Mouse (Mus musculus): ENCODE results near the gene Folr2. TPM values are rescaled to one million over a fixed set of nuclear protein-coding genes. Genes with fewer than 3 reads are reported as not detected.

The Folr2 gene
- polyA plus RNA-seq, 1 experiment = 9.3 TPM

DNA sequence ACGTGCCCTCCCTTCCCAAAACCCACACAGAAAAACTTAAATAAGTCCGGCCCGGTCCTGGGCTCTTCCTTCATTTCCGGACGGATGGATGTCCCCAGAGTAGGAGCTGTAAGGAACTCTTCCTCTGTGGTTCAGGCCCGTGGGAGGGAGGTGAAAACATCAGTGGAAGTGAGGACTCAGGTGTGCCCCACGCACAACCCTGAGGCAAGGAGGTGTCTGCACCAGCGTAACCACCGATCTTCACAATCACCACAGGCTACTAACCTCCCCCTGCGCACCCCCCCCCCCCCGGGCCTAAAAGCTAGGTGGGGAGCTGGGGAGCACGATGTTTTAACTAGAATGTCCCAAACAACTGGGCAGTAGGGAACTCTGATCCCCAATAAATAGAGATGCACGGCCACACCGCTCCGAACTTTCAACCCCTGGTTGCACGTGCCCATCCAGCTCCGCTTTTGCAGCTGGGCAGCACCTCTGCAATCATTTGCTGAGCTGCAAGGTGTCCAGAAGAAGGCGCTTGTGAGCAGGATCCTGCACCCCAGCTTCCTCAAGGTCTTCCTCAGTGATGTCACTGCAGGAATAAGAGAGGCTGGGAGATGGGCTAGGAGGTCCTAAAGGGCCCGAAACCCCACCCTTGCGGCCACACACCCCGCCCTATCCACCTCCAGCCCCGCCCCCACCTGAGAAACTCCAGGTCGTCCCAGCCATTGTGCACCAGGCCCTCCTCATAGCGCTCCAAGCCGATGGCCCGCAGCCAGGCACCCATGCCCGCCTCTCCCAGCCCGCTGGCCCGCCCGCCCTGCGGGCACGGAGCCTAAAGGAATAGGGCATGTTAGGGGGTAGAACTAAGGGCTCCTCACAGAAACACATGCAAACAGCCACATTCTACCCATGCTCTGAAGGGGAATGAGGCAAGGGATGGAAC lies 33.9 kb downstream of the Folr2 start:
- no peak overlapping the region for H3K27ac ChIP-seq (ENCODE audit: control insufficient read depth, insufficient read depth, low read length)
- H3K27me3 ChIP-seq (ENCODE audit: control insufficient read depth, insufficient read depth, low read length) = peaks cover 21% of the 10 kb centered on the region; the same call in 1 of the 2 replicates
- TF ChIP-seq POLR2A (IDR thresholded peaks at IDR 0.05; ENCODE audit: control insufficient read depth, extremely low read depth, insufficient read depth, low read length, poor library complexity) (no peak), CTCF (IDR thresholded peaks at IDR 0.05; ENCODE audit: borderline replicate concordance, control insufficient read depth, extremely low read depth, insufficient read depth, low read length, poor library complexity) (no peak)
- no peak overlapping the region for H3K4me3 ChIP-seq (ENCODE audit: control insufficient read depth, insufficient read depth, low read length)
- H3K4me1 ChIP-seq (replicated peaks; ENCODE audit: control insufficient read depth, insufficient read depth, low read length) = peaks cover 13% of the 10 kb centered on the region
- H3K36me3 ChIP-seq (ENCODE audit: control insufficient read depth, insufficient read depth, low read length) = no peaks in the 10 kb centered on the region
- no peak for DNase-seq
- 73% methylated on average over 32 of the region's 32 CpGs for WGBS

DNA sequence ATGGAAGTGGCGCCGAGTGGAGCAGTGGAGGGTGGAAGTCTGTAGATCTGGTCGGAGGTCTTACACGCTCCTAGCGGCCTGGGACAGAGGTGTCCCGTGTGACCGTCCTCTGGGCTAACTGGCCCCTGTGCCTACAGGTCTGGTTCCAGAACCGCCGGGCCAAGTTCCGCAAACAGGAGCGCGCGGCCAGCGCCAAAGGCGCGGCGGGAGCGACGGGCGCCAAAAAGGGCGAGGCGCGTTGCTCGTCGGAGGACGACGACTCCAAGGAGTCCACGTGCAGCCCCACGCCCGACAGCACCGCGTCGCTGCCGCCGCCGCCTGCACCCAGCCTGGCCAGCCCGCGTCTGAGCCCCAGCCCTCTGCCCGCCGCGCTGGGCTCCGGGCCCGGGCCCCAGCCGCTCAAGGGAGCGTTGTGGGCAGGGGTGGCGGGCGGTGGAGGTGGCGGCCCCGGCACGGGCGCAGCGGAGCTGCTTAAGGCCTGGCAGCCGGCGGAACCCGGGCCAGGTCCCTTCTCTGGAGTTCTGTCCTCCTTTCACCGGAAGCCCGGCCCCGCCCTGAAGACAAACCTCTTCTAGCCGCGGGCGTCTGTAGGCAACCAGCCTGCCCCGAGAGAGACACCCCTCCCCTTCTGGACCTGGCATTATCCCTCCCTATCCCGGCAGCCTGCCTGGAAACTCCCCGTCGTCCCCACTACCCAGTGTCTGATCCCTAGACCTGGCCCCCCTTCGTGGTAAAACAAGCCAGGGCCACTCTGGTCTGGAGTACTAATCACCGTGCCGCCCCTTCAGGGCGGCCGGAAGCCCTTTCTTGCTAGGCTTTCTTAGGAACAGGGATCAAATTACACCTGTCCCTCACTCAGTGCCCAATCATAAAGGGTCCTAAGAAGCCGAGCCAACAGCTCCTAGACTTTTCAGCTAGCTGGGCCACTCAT lies 35.2 kb downstream of the Folr2 start:
- TF ChIP-seq POLR2A (IDR thresholded peaks at IDR 0.05; ENCODE audit: control insufficient read depth, extremely low read depth, insufficient read depth, low read length, poor library complexity) (no peak), CTCF (IDR thresholded peaks at IDR 0.05; ENCODE audit: borderline replicate concordance, control insufficient read depth, extremely low read depth, insufficient read depth, low read length, poor library complexity) (no peak)
- Histone ChIP-seq H3K36me3 (ENCODE audit: control insufficient read depth, insufficient read depth, low read length) (no peaks in the 10 kb centered on the region), H3K4me1 (replicated peaks; ENCODE audit: control insufficient read depth, insufficient read depth, low read length) (peaks cover 13% of the 10 kb centered on the region), H3K27ac (ENCODE audit: control insufficient read depth, insufficient read depth, low read length) (no peak overlapping the region), H3K27me3 (ENCODE audit: control insufficient read depth, insufficient read depth, low read length) (peaks cover 31% of the 10 kb centered on the region), H3K4me3 (ENCODE audit: control insufficient read depth, insufficient read depth, low read length) (peak overlapping the region; percentile 34)
- WGBS = 2% methylated on average over 71 of the region's 71 CpGs
- peak; percentile 23 for DNase-seq

DNA sequence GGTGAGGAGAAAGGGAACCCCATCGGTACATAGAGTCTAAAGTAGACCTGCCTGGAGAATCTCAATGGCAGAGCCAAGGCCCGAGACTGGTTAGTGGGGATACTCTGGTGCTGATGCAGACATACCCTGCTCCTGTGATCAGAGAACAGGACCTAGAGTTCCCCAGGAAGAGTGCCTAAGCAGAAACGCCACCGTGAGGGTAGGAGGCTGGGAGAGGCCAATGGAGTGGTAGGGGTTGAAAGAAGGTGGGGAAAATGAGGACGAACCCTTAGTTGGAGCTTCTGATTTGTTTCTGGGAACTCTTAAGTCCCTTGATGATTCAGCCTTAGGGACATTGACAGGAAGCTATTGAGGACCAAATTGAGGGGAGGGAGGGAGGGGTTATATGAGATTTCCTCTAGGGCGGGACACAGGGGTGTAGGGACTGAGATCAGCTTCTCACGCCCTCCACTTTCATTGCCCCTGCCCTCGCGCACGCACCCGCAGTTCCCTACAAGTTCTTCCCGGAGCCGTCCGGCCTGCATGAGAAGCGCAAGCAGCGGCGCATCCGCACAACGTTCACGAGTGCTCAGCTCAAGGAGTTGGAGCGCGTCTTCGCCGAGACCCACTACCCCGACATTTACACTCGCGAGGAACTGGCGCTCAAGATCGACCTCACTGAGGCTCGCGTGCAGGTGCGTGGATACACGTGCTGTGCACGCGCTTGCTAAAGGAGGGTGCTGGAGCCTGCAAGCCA lies 36.5 kb downstream of the Folr2 start:
- Histone ChIP-seq H3K4me1 (replicated peaks; ENCODE audit: control insufficient read depth, insufficient read depth, low read length) (peaks cover 13% of the 10 kb centered on the region), H3K27ac (ENCODE audit: control insufficient read depth, insufficient read depth, low read length) (no peak overlapping the region), H3K36me3 (ENCODE audit: control insufficient read depth, insufficient read depth, low read length) (no peaks in the 10 kb centered on the region), H3K4me3 (ENCODE audit: control insufficient read depth, insufficient read depth, low read length) (no peak overlapping the region), H3K27me3 (ENCODE audit: control insufficient read depth, insufficient read depth, low read length) (peaks cover 31% of the 10 kb centered on the region)
- TF ChIP-seq CTCF (IDR thresholded peaks at IDR 0.05; ENCODE audit: borderline replicate concordance, control insufficient read depth, extremely low read depth, insufficient read depth, low read length, poor library complexity) (no peak), POLR2A (IDR thresholded peaks at IDR 0.05; ENCODE audit: control insufficient read depth, extremely low read depth, insufficient read depth, low read length, poor library complexity) (no peak)
- 4% methylated on average over 35 of the region's 35 CpGs for WGBS
- DNase-seq = no peak

DNA sequence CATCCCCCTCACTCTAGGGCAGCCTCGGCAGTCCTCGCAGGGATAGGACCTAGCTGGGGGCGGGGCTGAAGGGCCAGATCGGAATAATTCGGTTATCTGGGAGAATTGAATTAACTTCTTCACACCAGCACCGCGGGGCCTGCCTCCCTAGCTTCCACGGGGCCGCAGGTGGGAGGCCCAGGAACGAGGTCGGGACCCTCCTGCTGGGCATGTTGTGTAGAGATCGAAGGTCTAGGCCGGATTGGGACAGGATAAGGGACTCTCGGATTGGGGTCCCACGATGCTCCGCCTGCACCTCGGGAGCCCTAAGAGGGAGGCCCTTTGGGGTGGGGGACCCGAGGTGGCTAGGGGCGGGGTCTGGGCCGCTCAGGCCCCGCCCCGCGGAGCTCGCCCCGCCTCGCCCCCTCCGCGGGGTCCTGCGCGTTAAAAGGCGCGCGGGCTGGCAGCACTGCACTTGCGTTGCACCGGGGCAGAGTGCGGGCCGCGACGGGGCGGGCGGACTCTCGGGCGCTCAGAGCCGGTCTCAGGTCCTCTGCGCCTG lies 39.1 kb downstream of the Folr2 start, which contains the start of gene Phox2a:
TSS of gene Phox2a (plus strand) at position 453 of the 541 bp plus-strand sequence.
- Histone ChIP-seq H3K4me3 (ENCODE audit: control insufficient read depth, insufficient read depth, low read length) (no peak within 1 kb of the TSS), H3K4me1 (replicated peaks; ENCODE audit: control insufficient read depth, insufficient read depth, low read length) (peaks cover 13% of the 10 kb centered on the region), H3K27me3 (ENCODE audit: control insufficient read depth, insufficient read depth, low read length) (peaks cover 31% of the 10 kb centered on the region), H3K27ac (ENCODE audit: control insufficient read depth, insufficient read depth, low read length) (no peak within 1 kb of the TSS), H3K36me3 (ENCODE audit: control insufficient read depth, insufficient read depth, low read length) (no peaks in the 10 kb centered on the region)
- no peak for TF ChIP-seq POLR2A (IDR thresholded peaks at IDR 0.05; ENCODE audit: control insufficient read depth, extremely low read depth, insufficient read depth, low read length, poor library complexity)
- no peak for TF ChIP-seq CTCF (IDR thresholded peaks at IDR 0.05; ENCODE audit: borderline replicate concordance, control insufficient read depth, extremely low read depth, insufficient read depth, low read length, poor library complexity)
- DNase-seq = no peak
- WGBS = 8% methylated on average over 44 of the region's 45 CpGs

Other genes with a start within 250 kb of the Folr2 start
- gene Clpb, start 193.6 kb downstream of the Folr2 start, polyA plus RNA-seq (2012; rRNA removed) = 16.8 and 25.8 TPM in 2 replicates
- gene Phox2a, start 38.9 kb downstream of the Folr2 start, polyA plus RNA-seq (2012; rRNA removed) = 0.14 TPM in 1 of 2 replicates, not detected in the other
- 30.4 and 30.6 TPM in 2 replicates for gene Inppl1, start 19.0 kb downstream of the Folr2 start, polyA plus RNA-seq (2012; rRNA removed)
- gene Anapc15, start 6.5 kb upstream of the Folr2 start, polyA plus RNA-seq (2012; rRNA removed) = 77.1 and 103 TPM in 2 replicates
- gene Folr1, start 13.6 kb upstream of the Folr2 start, polyA plus RNA-seq (2012; rRNA removed) = 0.70 and 0.86 TPM in 2 replicates
- gene Lamtor1, start 48.7 kb upstream of the Folr2 start, polyA plus RNA-seq (2012; rRNA removed) = 235 and 239 TPM in 2 replicates
- 0.08 and 0.20 TPM in 2 replicates for gene Tomt, start 49.2 kb upstream of the Folr2 start, polyA plus RNA-seq (2012; rRNA removed)
- 4.0 and 6.2 TPM in 2 replicates for gene Lrrc51, start 76.7 kb upstream of the Folr2 start, polyA plus RNA-seq (2012; rRNA removed)
- gene Numa1, start 76.9 kb upstream of the Folr2 start, polyA plus RNA-seq (2012; rRNA removed) = 166 and 186 TPM in 2 replicates
- gene Il18bp, start 161.5 kb upstream of the Folr2 start, polyA plus RNA-seq (2012; rRNA removed) = 57.9 and 80.7 TPM in 2 replicates
- 41.0 and 42.1 TPM in 2 replicates for gene Rnf121, start 208.3 kb upstream of the Folr2 start, polyA plus RNA-seq (2012; rRNA removed)
- 47.7 and 54.3 TPM in 2 replicates for gene Xndc1, start 208.3 kb upstream of the Folr2 start, polyA plus RNA-seq (2012; rRNA removed)
- gene Xntrpc, start 208.5 kb upstream of the Folr2 start, polyA plus RNA-seq (2012; rRNA removed) = 11.9 and 12.1 TPM in 2 replicates
- 0.61 and 0.92 TPM in 2 replicates for gene Trpc2, start 225.9 kb upstream of the Folr2 start, polyA plus RNA-seq (2012; rRNA removed)
- 15.7 and 23.7 TPM in 2 replicates for gene Art1, start 244.5 kb upstream of the Folr2 start, polyA plus RNA-seq (2012; rRNA removed)